9 mouse cellular contexts compared by ENCODE assay signal in the genomic region with DNA sequence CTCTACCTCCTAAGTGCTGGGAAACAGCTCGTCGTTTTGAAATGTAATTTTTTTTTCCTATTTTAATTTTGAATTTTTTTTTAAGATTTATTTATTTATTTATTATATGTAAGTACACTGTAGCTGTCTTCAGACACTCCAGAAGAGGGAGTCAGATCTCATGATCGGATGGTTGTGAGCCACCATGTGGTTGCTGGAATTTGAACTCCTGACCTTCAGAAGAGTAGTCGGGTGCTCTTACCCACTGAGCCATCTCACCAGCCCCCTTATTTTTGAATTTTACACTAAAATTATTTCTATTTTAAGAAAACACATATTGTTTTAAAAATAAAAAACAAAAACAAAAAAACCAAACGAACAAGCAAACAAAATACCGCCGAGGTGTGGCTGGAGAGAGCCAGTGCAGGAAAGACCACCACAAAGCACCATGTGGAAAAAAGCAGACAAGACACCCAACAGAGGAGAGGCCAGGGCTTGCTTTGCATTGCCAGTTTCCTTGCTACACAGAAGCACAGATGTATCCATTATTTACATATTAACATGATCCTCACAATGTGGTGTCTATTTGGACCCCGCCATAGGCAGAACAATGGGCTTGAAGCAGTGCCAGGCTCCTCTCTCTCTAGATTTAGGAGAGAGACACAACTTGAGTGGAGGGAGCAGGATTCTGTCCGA. TPM values are rescaled to one million over a fixed set of nuclear protein-coding genes. Genes with fewer than 3 reads are reported as not detected.
DNase-seq lines count a peak whose midpoint lies in the region; ATAC-seq and TF ChIP-seq lines count a peak whose summit lies in the region.
"Had no signal": no experiment of that assay in that cellular context is flagged by ENCODE, and none has a peak within 500 bp of the region (broad histone marks: within the 10 kb centered on the region; RNA-seq: fewer than 3 reads in every experiment).

No protein-coding gene starts in this region.

- peak overlapping the region; percentile 55 for H3K4me2 ChIP-seq in hindbrain, embryonic 12.5 days (replicated peaks)
- H3K4me2 ChIP-seq in midbrain, embryonic 15.5 days: peak overlapping the region; percentile 50

- peak overlapping the region; percentile 94 for H3K27ac ChIP-seq in layer of hippocampus, adult 2 months
- peak overlapping the region; percentile 86 for H3K27ac ChIP-seq in embryonic facial prominence, embryonic 10.5 days (replicated peaks)
- peak overlapping the region; percentile 98 for H3K27ac ChIP-seq in hindbrain, embryonic 12.5 days
- H3K27ac ChIP-seq in midbrain, embryonic 15.5 days: peak overlapping the region; percentile 92
- no peak overlapping the region for H3K27ac ChIP-seq in thymus, adult 2 months (ENCODE audit: control insufficient read depth, insufficient read depth, low read length)

- no peaks in the 10 kb centered on the region for H3K9me3 ChIP-seq in embryonic facial prominence, embryonic 10.5 days
- no peaks in the 10 kb centered on the region for H3K9me3 ChIP-seq in hindbrain, embryonic 12.5 days (replicated peaks)
- H3K9me3 ChIP-seq in midbrain, embryonic 15.5 days: no peaks in the 10 kb centered on the region
- H3K9me3 ChIP-seq: G1E had no signal

- peak; percentile 88 for ATAC-seq in hindbrain, embryonic 12.5 days (ENCODE audit: low FRiP score)
- peak; percentile 89 for ATAC-seq in midbrain, embryonic 15.5 days (replicated peaks)

- no peaks in the 10 kb centered on the region for H3K27me3 ChIP-seq in embryonic facial prominence, embryonic 10.5 days (replicated peaks; ENCODE audit: low read depth, poor library complexity, severe bottlenecking)
- no peaks in the 10 kb centered on the region for H3K27me3 ChIP-seq in hindbrain, embryonic 12.5 days
- no peaks in the 10 kb centered on the region for H3K27me3 ChIP-seq in midbrain, embryonic 15.5 days (replicated peaks)
- no peaks in the 10 kb centered on the region for H3K27me3 ChIP-seq in thymus, adult 2 months (ENCODE audit: control insufficient read depth, insufficient read depth, low read length)

- peak; percentile 55 for TF ChIP-seq CTCF in layer of hippocampus, adult 2 months (conservative IDR thresholded peaks at IDR 0.05)
- no peak for TF ChIP-seq CTCF in thymus, adult 2 months (IDR thresholded peaks at IDR 0.05; ENCODE audit: borderline replicate concordance, control insufficient read depth, extremely low read depth, insufficient read depth, low read length, poor library complexity)

- H3K4me3 ChIP-seq in layer of hippocampus, adult 2 months: peak overlapping the region; percentile 35
- H3K4me3 ChIP-seq in embryonic facial prominence, embryonic 10.5 days: peak overlapping the region; percentile 44
- H3K4me3 ChIP-seq in hindbrain, embryonic 12.5 days: peak overlapping the region; percentile 31; the same call in 1 of the 2 replicates
- peak overlapping the region; percentile 29 for H3K4me3 ChIP-seq in midbrain, embryonic 15.5 days
- H3K4me3 ChIP-seq in thymus, adult 2 months (ENCODE audit: control insufficient read depth, insufficient read depth, low read length): no peak overlapping the region

- DNase-seq in layer of hippocampus, adult 2 months (ENCODE audit: low spot score in 2 of 2): no peak
- DNase-seq in layer of hippocampus, postnatal 10 days (ENCODE audit: low spot score in 2 of 2): no peak
- DNase-seq in embryonic facial prominence, embryonic 10.5 days (ENCODE audit: low spot score): no peak
- DNase-seq in spleen, postnatal 10 days (ENCODE audit: low spot score in 2 of 2): no peak
- no peak for DNase-seq in cerebellum, postnatal 4 days (ENCODE audit: low spot score in 2 of 2)
- no peak for DNase-seq in thymus, adult 2 months

- H3K4me1 ChIP-seq in embryonic facial prominence, embryonic 10.5 days: peaks cover 23% of the 10 kb centered on the region
- H3K4me1 ChIP-seq in hindbrain, embryonic 12.5 days: peaks cover 17% of the 10 kb centered on the region
- H3K4me1 ChIP-seq in midbrain, embryonic 15.5 days: peaks cover 20% of the 10 kb centered on the region
- no peaks in the 10 kb centered on the region for H3K4me1 ChIP-seq in thymus, adult 2 months (replicated peaks; ENCODE audit: control insufficient read depth, insufficient read depth, low read length)

- H3K9ac ChIP-seq in hindbrain, embryonic 12.5 days: no peak overlapping the region
- H3K9ac ChIP-seq in midbrain, embryonic 15.5 days: no peak overlapping the region

- WGBS in embryonic facial prominence, embryonic 10.5 days: 37% methylated on average over 9 of the region's 9 CpGs
- 21% methylated on average over 9 of the region's 9 CpGs for WGBS in hindbrain, embryonic 12.5 days
- WGBS in midbrain, embryonic 15.5 days: 17% methylated on average over 9 of the region's 9 CpGs
- WGBS in thymus, adult 2 months: 71% methylated on average over 9 of the region's 9 CpGs

- no peaks in the 10 kb centered on the region for H3K36me3 ChIP-seq in embryonic facial prominence, embryonic 10.5 days (replicated peaks)
- H3K36me3 ChIP-seq in hindbrain, embryonic 12.5 days: no peaks in the 10 kb centered on the region
- no peaks in the 10 kb centered on the region for H3K36me3 ChIP-seq in midbrain, embryonic 15.5 days (replicated peaks)
- no peaks in the 10 kb centered on the region for H3K36me3 ChIP-seq in thymus, adult 2 months (ENCODE audit: control insufficient read depth, insufficient read depth, low read length)
- H3K36me3 ChIP-seq: G1E had no signal

- TF ChIP-seq POLR2A in thymus, adult 2 months (IDR thresholded peaks at IDR 0.05; ENCODE audit: control insufficient read depth, extremely low read depth, insufficient read depth, low read length, poor library complexity): no peak

RNA-seq across cellular contexts. Expression of gene Fez1, which starts 0.6 kb away (rescaled TPM):
- total RNA-seq in layer of hippocampus, adult 2 months (2021): 100 to 1,000 TPM; 274 to 276 TPM
- 100 to 1,000 TPM; 344 to 347 TPM for total RNA-seq in layer of hippocampus, postnatal 10 days (2021)
- polyA plus RNA-seq in embryonic facial prominence, embryonic 10.5 days (2016; fragmentation: Nextera tagmentation; extraction: Ambion mirVana): 74.2 and 83.1 TPM in 2 replicates
- 386 and 387 TPM in 2 replicates for polyA plus RNA-seq in hindbrain, embryonic 12.5 days (2016; fragmentation: Nextera tagmentation; extraction: Ambion mirVana)
- 586 and 588 TPM in 2 replicates for polyA plus RNA-seq in midbrain, embryonic 15.5 days (2015; fragmentation: Nextera tagmentation; extraction: Ambion mirVana)
- 0.30 and 0.55 TPM in 2 replicates for polyA plus RNA-seq in thymus, adult 2 months (2012; rRNA removed)
- polyA plus RNA-seq: G1E had no signal

RNA-seq across cellular contexts. Expression of gene Ei24, which starts 23.9 kb away (rescaled TPM):
- total RNA-seq in layer of hippocampus, adult 2 months (2021): 100 to 1,000 TPM in 1 of 2 experiments, 10 to 100 TPM in 1; 97.7 to 102 TPM
- 100 to 1,000 TPM; 108 TPM for total RNA-seq in layer of hippocampus, postnatal 10 days (2021)
- 88.4 and 89.9 TPM in 2 replicates for polyA plus RNA-seq in embryonic facial prominence, embryonic 10.5 days (2016; fragmentation: Nextera tagmentation; extraction: Ambion mirVana)
- 119 TPM in 2 replicates for polyA plus RNA-seq in hindbrain, embryonic 12.5 days (2016; fragmentation: Nextera tagmentation; extraction: Ambion mirVana)
- polyA plus RNA-seq in midbrain, embryonic 15.5 days (2015; fragmentation: Nextera tagmentation; extraction: Ambion mirVana): 113 and 115 TPM in 2 replicates
- 30.2 and 55.9 TPM in 2 replicates for polyA plus RNA-seq in thymus, adult 2 months (2012; rRNA removed)

RNA-seq across cellular contexts. Expression of gene Stt3a, which starts 53.6 kb away (rescaled TPM):
- 10 to 100 TPM; 70.6 to 80.9 TPM for total RNA-seq in layer of hippocampus, adult 2 months (2021)
- total RNA-seq in layer of hippocampus, postnatal 10 days (2021): 10 to 100 TPM; 77.9 to 79.1 TPM
- 177 and 180 TPM in 2 replicates for polyA plus RNA-seq in embryonic facial prominence, embryonic 10.5 days (2016; fragmentation: Nextera tagmentation; extraction: Ambion mirVana)
- 167 and 174 TPM in 2 replicates for polyA plus RNA-seq in hindbrain, embryonic 12.5 days (2016; fragmentation: Nextera tagmentation; extraction: Ambion mirVana)
- polyA plus RNA-seq in midbrain, embryonic 15.5 days (2015; fragmentation: Nextera tagmentation; extraction: Ambion mirVana): 86.6 and 93.4 TPM in 2 replicates
- 187 and 189 TPM in 2 replicates for polyA plus RNA-seq in thymus, adult 2 months (2012; rRNA removed)

Comparison
In these comparisons a context has a peak if more than half of its experiments do, and no peak if none do; other contexts are left out.
1. RNA of gene Fez1, which starts 0.6 kb away (polyA plus RNA-seq): 586 to 588 TPM in midbrain, embryonic 15.5 days, 386 to 387 TPM in hindbrain, embryonic 12.5 days and 74.2 to 83.1 TPM in embryonic facial prominence, embryonic 10.5 days; 0.30 to 0.55 TPM in thymus, adult 2 months; every median in the first group is over 10 times any median in the second.